Mouse (Mus musculus): ENCODE data around the gene H6pd.

H6pd gene

GRCm38 (mm10) chr4:149998786-149999509, 9.9 kb downstream of the H6pd start:
- no peak for DNase-seq

- no peak for DNase-seq
Observed at GRCm38 (mm10) chr4:149997999-149998398, 10.8 kb downstream of the H6pd start.

- no peak for DNase-seq
Observed at GRCm38 (mm10) chr4:149996440-149996839, 12.4 kb downstream of the H6pd start.

GRCm38 (mm10) chr4:149995911-149996310, 12.9 kb downstream of the H6pd start:
- no peak for DNase-seq

GRCm38 (mm10) chr4:149994218-149994617, 14.6 kb downstream of the H6pd start:
- DNase-seq = no peak

GRCm38 (mm10) chr4:149992670-149993032, 16.2 kb downstream of the H6pd start:
- DNase-seq = no peak

- no peak for DNase-seq
Observed at GRCm38 (mm10) chr4:149991755-149992669, 16.8 kb downstream of the H6pd start.

- DNase-seq = peak; percentile 49
Observed at GRCm38 (mm10) chr4:149990954-149991633, 17.7 kb downstream of the H6pd start.

GRCm38 (mm10) chr4:149990212-149990953, 18.4 kb downstream of the H6pd start:
- no peak for DNase-seq

GRCm38 (mm10) chr4:149988931-149989556, 19.8 kb downstream of the H6pd start:
- peak; percentile 92 for DNase-seq

- DNase-seq = no peak
Observed at GRCm38 (mm10) chr4:149988301-149988700, 20.5 kb downstream of the H6pd start.

- DNase-seq = no peak
Observed at GRCm38 (mm10) chr4:149986671-149987417, 22.0 kb downstream of the H6pd start.

- DNase-seq = no peak
Observed at GRCm38 (mm10) chr4:149983921-149984645, 24.7 kb downstream of the H6pd start.

GRCm38 (mm10) chr4:149982154-149982553, 26.7 kb downstream of the H6pd start:
- DNase-seq = no peak

GRCm38 (mm10) chr4:149979819-149980308, 29.0 kb downstream of the H6pd start:
- peak; percentile 78 for DNase-seq

GRCm38 (mm10) chr4:149978820-149979219, 30.0 kb downstream of the H6pd start:
- DNase-seq = no peak

GRCm38 (mm10) chr4:149977801-149978544, 30.9 kb downstream of the H6pd start:
- DNase-seq = no peak

GRCm38 (mm10) chr4:149977181-149977580, 31.6 kb downstream of the H6pd start:
- no peak for DNase-seq

- no peak for DNase-seq
Observed at GRCm38 (mm10) chr4:149975730-149976254, 33.0 kb downstream of the H6pd start.

Data from liver (tissue).